Mouse (Mus musculus) lung, adult 18-20 months (tissue): ENCODE results near the gene Mindy1.

Experiments
- DNase-seq, 2 experiments: peaks; one replicate each; pipeline ENCODE4 v3.0.0; 2022; ENCODE audit warnings: mixed read lengths in 2 of 2

Gene Mindy1

GRCm38 (mm10) chr3:95281216-95282126, at the start of gene Mindy1, which contains the start of gene Prune1:
TSS of gene Mindy1 (plus strand) at chr3:95281345.
TSS of gene Prune1 (minus strand) at chr3:95282076.
- DNase-seq, result peak; percentile 99

- DNase-seq, result peak; percentile 58 to 65
These were observed 48.4 kb upstream of the Mindy1 start for GRCm38 (mm10) chr3:95232771-95233170.

- no peak for DNase-seq
These were observed 47.7 kb upstream of the Mindy1 start for GRCm38 (mm10) chr3:95233303-95233980.

- no peak for DNase-seq
These were observed 45.5 kb upstream of the Mindy1 start for GRCm38 (mm10) chr3:95235386-95236301.

- DNase-seq, result peak; percentile 51 to 66
These were observed 43.5 kb upstream of the Mindy1 start for GRCm38 (mm10) chr3:95237541-95238099.

GRCm38 (mm10) chr3:95239022-95239421, 42.1 kb upstream of the Mindy1 start:
- no peak for DNase-seq

- DNase-seq, result no peak
These were observed 41.2 kb upstream of the Mindy1 start for GRCm38 (mm10) chr3:95239971-95240370.

GRCm38 (mm10) chr3:95240900-95241299, 40.2 kb upstream of the Mindy1 start:
- DNase-seq, result no peak

GRCm38 (mm10) chr3:95241498-95241897, 39.6 kb upstream of the Mindy1 start, which contains the start of gene Gm128:
TSS of gene Gm128 (minus strand) at chr3:95241598.
- DNase-seq, result no peak

GRCm38 (mm10) chr3:95243086-95243485, 38.1 kb upstream of the Mindy1 start:
- DNase-seq, result no peak

GRCm38 (mm10) chr3:95246465-95247231, 34.5 kb upstream of the Mindy1 start:
- DNase-seq, result peak; percentile 71 to 76

- DNase-seq, result no peak
These were observed 33.3 kb upstream of the Mindy1 start for GRCm38 (mm10) chr3:95247660-95248336.

- DNase-seq, result no peak
These were observed 30.8 kb upstream of the Mindy1 start for GRCm38 (mm10) chr3:95250361-95250760.

- peak; percentile 53 to 67 for DNase-seq
These were observed 30.2 kb upstream of the Mindy1 start, which contains the start of gene Bnipl for GRCm38 (mm10) chr3:95250783-95251424. TSS of gene Bnipl (minus strand) at chr3:95251193.

- DNase-seq, result no peak
These were observed 24.2 kb upstream of the Mindy1 start for GRCm38 (mm10) chr3:95256931-95257330.

- DNase-seq, result no peak
These were observed 19.2 kb upstream of the Mindy1 start for GRCm38 (mm10) chr3:95261975-95262374.

- peak; percentile 72 to 83 for DNase-seq
These were observed 17.9 kb upstream of the Mindy1 start for GRCm38 (mm10) chr3:95263089-95263739.

- no peak for DNase-seq
These were observed 16.4 kb upstream of the Mindy1 start for GRCm38 (mm10) chr3:95264724-95265123.

- DNase-seq, result no peak
These were observed 15.1 kb upstream of the Mindy1 start for GRCm38 (mm10) chr3:95266052-95266451.

GRCm38 (mm10) chr3:95267855-95268254, 13.3 kb upstream of the Mindy1 start:
- DNase-seq, result peak; percentile 14 to 45
